Mouse (Mus musculus): ENCODE results near the gene Cacna1h.

DNA sequence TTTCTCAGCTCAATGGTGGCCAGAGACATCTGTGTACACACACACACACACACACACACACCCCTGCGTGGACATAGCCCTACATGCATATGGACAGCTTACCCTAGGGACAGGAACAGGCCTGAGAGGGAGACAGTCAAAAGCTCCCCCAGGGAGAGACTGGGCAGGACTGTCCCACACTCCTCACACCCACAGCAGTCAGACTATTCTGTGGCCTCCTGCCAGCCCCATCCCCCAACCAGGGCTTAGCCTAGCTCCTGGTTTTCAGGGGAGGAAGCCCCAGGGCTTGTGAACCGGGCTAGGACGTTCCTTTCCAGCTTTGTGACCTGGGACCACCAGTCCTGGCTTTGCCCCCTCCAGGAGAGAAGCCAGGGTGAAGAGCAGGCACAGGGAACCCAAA is 17.4 kb downstream of the Cacna1h start:
- TF ChIP-seq GATA1 (IDR thresholded peaks at IDR 0.05; ENCODE audit: borderline replicate concordance, low read length) (no peak), CTCF (IDR thresholded peaks at IDR 0.05; ENCODE audit: low read depth, low read length) (no peak), TAL1 (conservative IDR thresholded peaks at IDR 0.05; ENCODE audit: low read depth, low read length) (no peak), GATA2 (IDR thresholded peaks at IDR 0.05; ENCODE audit: borderline replicate concordance, low read depth, low read length) (no peak), POLR2AphosphoS5 (IDR thresholded peaks at IDR 0.05; ENCODE audit: insufficient replicate concordance, low read depth, low read length) (no peak)
